Mouse (Mus musculus): ENCODE measurements around the gene Ltbp1.

Ltbp1 gene
- long read RNA-seq, experiment 1, full-length matches to known transcripts, result 2 of 3 reads
- long read RNA-seq, experiment 1, partial matches to known transcripts, result 0 of 3 reads
- long read RNA-seq, experiment 1, other reads (novel, unspliced or antisense), result 1 of 3 reads
- long read RNA-seq, experiment 2, full-length matches to known transcripts, result 1 of 2 reads
- long read RNA-seq, experiment 2, partial matches to known transcripts, result 0 of 2 reads
- long read RNA-seq, experiment 2, other reads (novel, unspliced or antisense), result 1 of 2 reads

DNA sequence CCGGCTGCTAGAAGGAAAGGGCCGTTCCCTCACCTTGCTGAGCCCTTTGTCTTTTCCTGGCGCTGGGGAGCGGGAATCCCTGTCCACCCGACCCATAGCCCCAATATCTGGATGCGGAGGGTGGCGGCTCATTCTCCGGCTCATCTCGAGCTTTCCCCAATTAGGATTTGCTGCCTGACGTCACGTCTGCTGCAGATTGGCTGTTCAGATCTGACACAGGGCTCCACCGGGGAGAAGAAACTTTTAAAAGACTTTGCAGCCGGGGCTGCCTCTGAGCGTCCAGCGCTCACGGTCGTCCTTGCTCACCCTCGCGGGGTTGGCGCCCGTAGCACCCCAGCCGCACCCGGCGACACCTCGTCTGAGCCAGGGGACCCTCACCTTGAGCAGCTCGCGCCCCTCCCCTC lies at the start of gene Ltbp1:
TSS of gene Ltbp1 (plus strand) at position 288 of the 404 bp plus-strand sequence.
- intact Hi-C loops (cut with DNase I), result loop anchor here (2.0 to 10.0 kb wide), 2 partner anchors 194 to 270 kb away; no protein-coding TSS in a partner anchor

DNA sequence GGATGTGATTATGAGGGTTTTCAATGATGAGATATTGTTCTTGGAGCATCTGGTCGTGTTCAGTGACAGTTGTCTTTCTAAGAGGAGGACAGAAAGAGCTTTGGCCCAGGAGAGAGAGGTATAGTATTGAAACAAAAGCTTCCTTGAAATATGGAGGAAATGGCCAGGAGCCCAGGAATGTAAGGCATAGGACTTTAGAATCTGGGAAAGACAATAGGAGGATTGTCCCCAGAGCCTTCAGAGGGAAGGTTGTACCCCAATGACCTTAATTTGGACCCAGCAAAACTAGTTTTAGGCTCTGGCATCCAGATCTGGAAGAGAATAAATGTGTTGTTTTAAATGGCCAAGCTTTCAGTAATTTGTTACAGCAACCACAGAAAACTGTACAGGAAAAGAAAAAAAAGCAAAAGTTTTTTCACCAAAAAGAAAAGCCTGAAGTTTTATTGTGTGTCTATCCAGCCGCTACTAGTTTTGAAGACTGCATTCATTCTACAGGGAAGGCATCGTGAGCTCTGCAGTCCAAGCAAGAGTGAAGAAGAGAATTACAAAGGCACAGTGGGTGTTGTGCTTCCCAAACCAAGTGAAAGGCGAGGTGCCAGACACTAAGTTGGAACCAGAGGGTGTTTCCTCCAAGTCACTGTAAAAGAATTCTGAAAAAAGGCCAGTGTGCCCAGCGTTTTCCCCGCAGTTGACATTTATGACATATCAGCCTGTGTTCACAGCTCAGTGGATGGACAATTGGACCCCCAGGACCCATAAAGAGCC lies 45.7 kb upstream of the Ltbp1 start:
- intact Hi-C loops (cut with DNase I), result no loop called here

GRCm38 (mm10) chr17:74963222-74963621 lies 42.1 kb upstream of the Ltbp1 start:
- intact Hi-C loops (cut with DNase I), result no loop called here

- intact Hi-C loops (cut with DNase I), result no loop called here
These were observed 41.5 kb upstream of the Ltbp1 start for GRCm38 (mm10) chr17:74963861-74964260.

GRCm38 (mm10) chr17:74967298-74967848 lies 38.0 kb upstream of the Ltbp1 start:
- intact Hi-C loops (cut with DNase I), result no loop called here

DNA sequence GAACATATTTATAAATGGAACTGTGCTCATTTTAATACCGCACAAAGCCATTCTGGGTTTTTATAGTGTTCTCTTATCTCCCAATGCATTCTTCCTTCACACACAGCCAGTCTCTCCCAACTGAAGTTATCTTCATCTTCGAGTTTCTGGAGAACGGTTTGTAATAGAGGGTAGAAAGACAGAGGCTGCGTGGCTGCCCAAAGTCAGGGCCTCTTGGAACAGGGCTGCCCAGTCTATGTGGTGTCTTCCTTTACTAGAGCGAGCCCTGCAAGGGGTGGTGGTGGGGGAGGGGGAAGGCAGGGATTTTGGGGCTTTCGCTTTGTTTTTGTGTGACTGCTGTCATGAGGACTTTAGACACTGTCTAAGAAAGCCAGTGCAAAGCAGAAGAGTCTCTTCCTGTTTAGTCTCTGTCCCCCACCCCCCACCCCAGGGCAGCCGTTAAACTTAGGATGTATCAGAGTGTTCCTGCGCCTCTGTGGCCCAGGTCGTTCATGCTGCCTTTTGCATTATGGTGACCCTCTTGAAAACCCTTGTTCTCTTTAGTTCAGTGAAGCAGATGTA lies 37.1 kb upstream of the Ltbp1 start:
- intact Hi-C loops (cut with DNase I), result no loop called here

GRCm38 (mm10) chr17:74968738-74969271 lies 36.6 kb upstream of the Ltbp1 start:
- intact Hi-C loops (cut with DNase I), result no loop called here

- intact Hi-C loops (cut with DNase I), result no loop called here
These were observed 30.2 kb upstream of the Ltbp1 start for GRCm38 (mm10) chr17:74975192-74975591.

GRCm38 (mm10) chr17:74976167-74976985 lies 29.0 kb upstream of the Ltbp1 start:
- intact Hi-C loops (cut with DNase I), result no loop called here

DNA sequence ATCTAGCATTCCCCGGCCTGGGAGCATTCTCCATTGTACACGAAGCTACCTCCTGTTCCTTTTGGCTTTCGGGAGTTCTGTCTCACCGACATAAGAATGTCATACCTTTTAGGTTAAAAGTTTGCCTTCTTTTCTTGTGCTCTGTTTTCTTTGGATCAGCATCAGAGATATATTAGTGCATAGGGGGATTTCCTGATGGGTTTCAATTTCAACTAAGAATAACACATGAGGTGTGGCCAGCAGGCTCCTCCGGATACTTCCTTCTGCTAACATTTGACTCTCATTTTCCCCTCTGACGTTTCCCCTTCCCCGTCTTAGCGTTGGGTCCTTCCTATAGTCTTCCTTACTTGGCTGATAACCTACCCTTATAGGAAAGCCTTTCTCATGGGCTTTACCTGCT lies 25.6 kb upstream of the Ltbp1 start:
- intact Hi-C loops (cut with DNase I), result no loop called here

DNA sequence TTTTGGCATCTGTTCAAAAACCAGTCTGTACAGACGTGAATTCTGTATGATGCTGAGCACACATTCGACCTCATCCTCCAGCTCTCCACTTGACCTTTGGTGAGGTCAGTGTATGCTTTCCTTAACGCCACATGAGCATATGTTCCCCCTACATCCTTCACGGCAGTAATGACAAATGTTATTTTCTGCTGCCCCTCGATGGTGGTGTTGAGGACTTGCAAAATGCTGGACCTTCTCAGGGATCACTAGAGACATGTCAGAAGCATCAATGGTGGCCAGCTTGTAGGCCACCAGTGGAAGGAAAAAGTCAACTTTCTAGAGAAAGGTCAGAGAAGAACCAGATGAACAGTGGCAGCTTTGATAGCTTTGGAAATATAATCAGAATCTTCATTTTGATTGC lies 23.7 kb upstream of the Ltbp1 start:
- intact Hi-C loops (cut with DNase I), result no loop called here

- intact Hi-C loops (cut with DNase I), result no loop called here
These were observed 22.5 kb upstream of the Ltbp1 start for GRCm38 (mm10) chr17:74982880-74983279.

DNA sequence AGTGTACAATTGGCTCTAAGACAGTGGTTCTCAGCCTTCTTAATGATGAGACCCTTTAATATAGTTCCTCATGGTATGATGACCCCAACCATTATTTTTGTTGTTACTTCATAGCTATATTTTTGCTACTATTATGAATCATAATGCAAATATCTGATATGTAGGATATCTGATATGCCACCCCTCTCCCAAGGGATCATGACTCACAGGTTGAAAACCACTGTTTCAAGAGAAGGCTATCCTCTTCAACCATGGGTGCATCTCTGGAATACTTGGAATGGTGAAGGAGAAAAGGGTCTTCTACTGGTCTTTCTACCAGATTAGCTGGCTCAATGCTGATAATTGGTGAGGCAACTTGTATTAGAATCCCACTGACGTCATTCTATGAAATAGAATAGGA lies 21.3 kb upstream of the Ltbp1 start:
- intact Hi-C loops (cut with DNase I), result no loop called here

DNA sequence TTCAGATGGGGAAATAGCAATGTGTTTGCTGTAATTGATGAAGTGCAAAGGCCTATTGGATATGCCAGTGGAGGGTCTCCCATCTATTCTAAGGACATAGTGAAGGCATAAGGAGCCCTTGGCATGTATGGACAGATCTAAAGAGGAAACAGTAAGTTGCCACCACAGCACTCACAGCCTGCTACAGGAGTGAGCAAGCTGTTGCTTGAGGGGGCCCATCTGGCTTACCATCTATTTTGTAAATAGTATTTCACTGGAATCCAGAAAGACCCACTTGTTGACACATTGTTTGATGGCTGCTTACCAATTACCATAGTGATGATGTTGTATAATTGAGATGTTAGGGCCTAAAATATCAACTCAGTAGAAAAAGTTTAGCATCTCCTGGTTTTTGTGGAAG lies 20.7 kb upstream of the Ltbp1 start:
- intact Hi-C loops (cut with DNase I), result no loop called here

DNA sequence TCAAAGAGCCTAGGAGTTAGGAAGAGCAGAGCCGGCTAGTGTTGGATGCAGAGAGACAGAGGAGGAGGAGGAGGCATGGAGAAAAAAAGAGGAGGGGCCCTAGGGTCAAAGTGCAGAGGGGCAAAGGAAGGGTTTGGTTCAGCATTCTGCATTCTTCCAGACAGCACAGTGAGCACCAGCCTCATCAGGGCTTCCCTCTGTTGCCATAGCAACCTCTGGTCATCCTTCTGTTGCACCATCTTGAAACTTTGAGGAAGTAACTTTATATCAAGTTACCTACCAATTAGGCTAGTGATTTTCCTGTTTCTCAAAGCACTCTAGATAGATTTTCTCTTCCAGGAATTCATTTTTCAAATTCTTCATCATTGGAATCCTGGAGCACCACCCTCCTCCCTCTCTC lies 18.3 kb upstream of the Ltbp1 start:
- intact Hi-C loops (cut with DNase I), result no loop called here

- intact Hi-C loops (cut with DNase I), result no loop called here
These were observed 15.7 kb upstream of the Ltbp1 start for GRCm38 (mm10) chr17:74989691-74990090.

GRCm38 (mm10) chr17:74990561-74990960 lies 14.8 kb upstream of the Ltbp1 start:
- intact Hi-C loops (cut with DNase I), result no loop called here

- intact Hi-C loops (cut with DNase I), result no loop called here
These were observed 11.4 kb upstream of the Ltbp1 start for GRCm38 (mm10) chr17:74993726-74994581.

GRCm38 (mm10) chr17:74994582-74994893 lies 10.8 kb upstream of the Ltbp1 start:
- intact Hi-C loops (cut with DNase I), result no loop called here

DNA sequence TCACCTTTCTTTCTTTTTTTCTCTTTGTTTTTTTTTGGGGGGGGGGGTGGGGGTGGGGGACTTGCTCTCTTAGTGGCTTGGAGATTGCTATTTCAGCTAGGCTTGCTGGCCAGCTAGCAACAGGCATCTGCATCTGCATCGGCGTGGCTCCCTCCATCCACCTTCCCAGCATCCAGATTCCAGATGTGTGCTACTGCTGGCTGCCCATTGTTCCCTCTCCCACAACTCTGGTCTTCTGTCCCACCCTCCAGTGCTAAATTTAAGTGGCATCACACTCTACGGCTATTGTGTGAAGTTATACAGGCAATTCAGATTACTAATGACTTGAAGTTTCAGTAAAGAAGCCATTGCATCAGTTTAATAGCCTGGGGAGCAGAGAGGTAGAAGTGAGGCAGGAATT lies 10.1 kb upstream of the Ltbp1 start:
- intact Hi-C loops (cut with DNase I), result no loop called here

All from adrenal gland (tissue).